In genomic region chr3:105602966-105603365, GRCm38 (mm10) we compare ENCODE assay signal across 18 mouse cellular contexts.
A peak's percentile ranks its signal among the peaks of the same experiment; 100 is the strongest.
DNase-seq lines count a peak whose midpoint lies in the region; ATAC-seq and TF ChIP-seq lines count a peak whose summit lies in the region.
"Had no signal": no experiment of that assay in that cellular context is flagged by ENCODE, and none has a peak within 500 bp of the region (broad histone marks: within the 10 kb centered on the region; RNA-seq: fewer than 3 reads in every experiment).

No protein-coding gene starts in this region.

- H3K4me2 ChIP-seq in liver, postnatal 0 days (ENCODE audit: low read depth, low read length): no peak overlapping the region
- H3K4me2 ChIP-seq: embryonic facial prominence, embryonic 12.5 days; forebrain, embryonic 13.5 days; forebrain, embryonic 15.5 days had no signal

- no peak overlapping the region for H3K4me3 ChIP-seq in heart, adult 2 months
- H3K4me3 ChIP-seq in liver, postnatal 0 days (ENCODE audit: low read depth, low read length): no peak overlapping the region
- H3K4me3 ChIP-seq: embryonic facial prominence, embryonic 10.5 days; embryonic facial prominence, embryonic 12.5 days; forebrain, embryonic 13.5 days; forebrain, embryonic 15.5 days had no signal

- H3K27me3 ChIP-seq in heart, adult 2 months (ENCODE audit: control insufficient read depth, insufficient read depth, low read length): no peaks in the 10 kb centered on the region
- H3K27me3 ChIP-seq in liver, postnatal 0 days (ENCODE audit: insufficient read depth, low read length): no peaks in the 10 kb centered on the region
- H3K27me3 ChIP-seq: embryonic facial prominence, embryonic 12.5 days; forebrain, embryonic 13.5 days; forebrain, embryonic 15.5 days had no signal

- peaks cover 6% of the 10 kb centered on the region; the same call in 1 of the 2 replicates for H3K4me1 ChIP-seq in heart, adult 2 months (ENCODE audit: control insufficient read depth, insufficient read depth, low read length)
- no peaks in the 10 kb centered on the region for H3K4me1 ChIP-seq in liver, postnatal 0 days (ENCODE audit: insufficient read depth)
- H3K4me1 ChIP-seq: embryonic facial prominence, embryonic 10.5 days; embryonic facial prominence, embryonic 12.5 days; forebrain, embryonic 15.5 days had no signal

- TF ChIP-seq EP300 in heart, adult 2 months (IDR thresholded peaks at IDR 0.05; ENCODE audit: insufficient read depth, low read depth, low read length): no peak
- TF ChIP-seq EP300 in liver, postnatal 0 days (IDR thresholded peaks at IDR 0.05; ENCODE audit: low read depth): no peak

- peak overlapping the region; percentile 33 for H3K27ac ChIP-seq in heart, adult 2 months
- no peak overlapping the region for H3K27ac ChIP-seq in liver, postnatal 0 days (ENCODE audit: low read depth)
- H3K27ac ChIP-seq: embryonic facial prominence, embryonic 10.5 days; embryonic facial prominence, embryonic 12.5 days; forebrain, embryonic 13.5 days; forebrain, embryonic 15.5 days had no signal

- intact Hi-C loops in heart, adult 2 months (cut with DNase I): loop anchor here (5.0 kb wide), 1 partner anchor 61 kb away; no protein-coding TSS in a partner anchor

- no peak for TF ChIP-seq CTCF in heart, adult 2 months (IDR thresholded peaks at IDR 0.05)
- TF ChIP-seq CTCF in liver, postnatal 0 days (IDR thresholded peaks at IDR 0.05; ENCODE audit: low read depth): no peak

- no peaks in the 10 kb centered on the region for H3K9me3 ChIP-seq in liver, postnatal 0 days (ENCODE audit: low read length)
- H3K9me3 ChIP-seq: embryonic facial prominence, embryonic 10.5 days; embryonic facial prominence, embryonic 12.5 days; forebrain, embryonic 13.5 days; forebrain, embryonic 15.5 days had no signal

- no peak overlapping the region for H3K9ac ChIP-seq in heart, adult 2 months (ENCODE audit: low read depth, low read length)
- no peak overlapping the region for H3K9ac ChIP-seq in liver, postnatal 0 days (replicated peaks)
- H3K9ac ChIP-seq: embryonic facial prominence, embryonic 12.5 days; forebrain, embryonic 13.5 days; forebrain, embryonic 15.5 days had no signal

- 42% methylated on average over 5 of the region's 5 CpGs for WGBS in heart, adult 2 months
- WGBS in liver, postnatal 0 days (ENCODE audit: insufficient replicate concordance): 70% methylated on average over 5 of the region's 5 CpGs

- no peaks in the 10 kb centered on the region for H3K79me2 ChIP-seq in heart, adult 2 months (replicated peaks; ENCODE audit: control insufficient read depth, insufficient read depth, low read length)

- ATAC-seq in liver, postnatal 0 days: no peak
- ATAC-seq: forebrain, embryonic 13.5 days; forebrain, embryonic 15.5 days had no signal

- no peak for TF ChIP-seq POLR2A in heart, adult 2 months (IDR thresholded peaks at IDR 0.05; ENCODE audit: insufficient read depth, low read depth, low read length)

- 0 out of 2 replicates have a peak, but pooled peaks cover 2% of the 10 kb centered on the region for H3K36me3 ChIP-seq in heart, adult 2 months (ENCODE audit: control insufficient read depth, insufficient read depth, low read length)
- H3K36me3 ChIP-seq in liver, postnatal 0 days (replicated peaks; ENCODE audit: insufficient read depth, low read length): no peaks in the 10 kb centered on the region
- H3K36me3 ChIP-seq: embryonic facial prominence, embryonic 10.5 days; embryonic facial prominence, embryonic 12.5 days; forebrain, embryonic 15.5 days had no signal

- no peak for DNase-seq in heart, adult 2 months
- no peak for DNase-seq in heart, adult 18-20 months
- peak; percentile 53 for DNase-seq in right cerebral cortex, adult 18-20 months
- DNase-seq in right cerebral cortex, postnatal 14 days: no peak
- peak; percentile 69 for DNase-seq in brain, adult 2 months (ENCODE audit: low read depth, low spot score)
- DNase-seq in liver, postnatal 0 days: no peak
- DNase-seq: adrenal gland, adult 2 months; adrenal gland, postnatal 10 days; adrenal gland, postnatal 25 days; cerebellum, adult 11-12 months; cerebellum, adult 2 months; cerebellum, adult 9-10 months; cerebellum, postnatal 10 days; cerebellum, postnatal 25 days had no signal

Comparison
In these comparisons a context has a peak if more than half of its experiments do, and no peak if none do; other contexts are left out.
1. DNase-seq: peak in right cerebral cortex, adult 18-20 months (single experiment) and brain, adult 2 months (single experiment); none in heart, adult 2 months (0 of 2), heart, adult 18-20 months (0 of 2), right cerebral cortex, postnatal 14 days (single experiment) and liver, postnatal 0 days (single experiment).